Comparison of ENCODE assay signal across 9 mouse cellular contexts in genomic region chr17:26794744-26795143, GRCm38 (mm10). TPM values are rescaled to one million over a fixed set of nuclear protein-coding genes. Genes with fewer than 3 reads are reported as not detected.
DNase-seq lines count a peak whose midpoint lies in the region; ATAC-seq and TF ChIP-seq lines count a peak whose summit lies in the region.
"Had no signal": no experiment of that assay in that cellular context is flagged by ENCODE, and none has a peak within 500 bp of the region (broad histone marks: within the 10 kb centered on the region; RNA-seq: fewer than 3 reads in every experiment).

No protein-coding gene starts in this region.

- ATAC-seq in kidney, embryonic 16.5 days (ENCODE audit: low FRiP score, low TSS enrichment), result no peak

- intact Hi-C loops in heart, adult 2 months (cut with DNase I), result loop anchor here (1.0 to 5.0 kb wide), 2 partner anchors 43 to 92 kb away; no protein-coding TSS in a partner anchor

- in situ Hi-C loops in ES-E14 (cut with MboI; ENCODE audit: low sequenced_read_pairs in 2 of 2, unreplicated experiment in 2 of 2), result loop anchor here in 1 of 2 experiments (10.0 kb wide), 1 partner anchor 90 kb away; no protein-coding TSS in a partner anchor

- TF ChIP-seq CTCF in heart, adult 2 months (IDR thresholded peaks at IDR 0.05), result peak; percentile 90

- TF ChIP-seq EP300 in heart, adult 2 months (IDR thresholded peaks at IDR 0.05; ENCODE audit: insufficient read depth, low read depth, low read length), result peak; percentile 63; the same call in 1 of the 2 replicates

- no peaks in the 10 kb centered on the region for H3K4me1 ChIP-seq in kidney, embryonic 16.5 days (ENCODE audit: insufficient read depth, low read length)
- H3K4me1 ChIP-seq in ES-E14 (ENCODE audit: control insufficient read depth in 2 of 2, insufficient read depth in 2 of 2, low read length in 2 of 2, poor library complexity in 1 of 2), result 0 out of 4 replicates have a peak, but pooled peaks cover 0 to 3% of the 10 kb centered on the region in 2 experiments
- no peaks in the 10 kb centered on the region; the same call in 1 of the 2 replicates for H3K4me1 ChIP-seq in heart, adult 2 months (ENCODE audit: control insufficient read depth, insufficient read depth, low read length)

- no peak for TF ChIP-seq POLR2A in heart, adult 2 months (IDR thresholded peaks at IDR 0.05; ENCODE audit: insufficient read depth, low read depth, low read length)

- H3K4me2 ChIP-seq in kidney, embryonic 16.5 days (replicated peaks; ENCODE audit: low read depth, low read length), result no peak overlapping the region

- peak; percentile 37 for DNase-seq in kidney, adult 11 months
- peak; percentile 28 for DNase-seq in ES-E14 (ENCODE audit: low read depth, low spot score)
- DNase-seq in c-Kit-positive CD71-positive TER-119-negative erythroid progenitor cells, embryonic 14.5 days (ENCODE audit: low read depth), result peak; percentile 34
- DNase-seq in heart, adult 2 months, result peak; percentile 40 to 69
- DNase-seq in layer of hippocampus, postnatal 10 days (ENCODE audit: low spot score in 2 of 2), result peak; percentile 69 to 70
- DNase-seq in mesoderm, embryonic 11.5 days (ENCODE audit: low read depth, low spot score), result peak; percentile 47
- peak; percentile 49 for DNase-seq in thymus, postnatal 0 days (ENCODE audit: low spot score)

- no peaks in the 10 kb centered on the region for H3K79me2 ChIP-seq in heart, adult 2 months (replicated peaks; ENCODE audit: control insufficient read depth, insufficient read depth, low read length)

- peaks cover 26% of the 10 kb centered on the region for H3K36me3 ChIP-seq in kidney, embryonic 16.5 days (ENCODE audit: insufficient read depth, low read length)
- peaks cover 20% of the 10 kb centered on the region; the same call in 1 of the 2 replicates for H3K36me3 ChIP-seq in ES-E14 (ENCODE audit: control insufficient read depth, insufficient read depth, low read length, poor library complexity, severe bottlenecking)
- no peaks in the 10 kb centered on the region for H3K36me3 ChIP-seq in heart, adult 2 months (ENCODE audit: control insufficient read depth, insufficient read depth, low read length)

- 16% methylated on average over 3 of the region's 3 CpGs for WGBS in kidney, embryonic 16.5 days
- WGBS in heart, adult 2 months, result 15% methylated on average over 3 of the region's 3 CpGs

- H3K9ac ChIP-seq in kidney, embryonic 16.5 days (replicated peaks; ENCODE audit: low read length), result no peak overlapping the region
- no peak overlapping the region for H3K9ac ChIP-seq in ES-E14 (ENCODE audit: insufficient read depth, low read depth, low read length, poor library complexity, severe bottlenecking)
- H3K9ac ChIP-seq in heart, adult 2 months (ENCODE audit: low read depth, low read length), result no peak overlapping the region

- H3K4me3 ChIP-seq in kidney, embryonic 16.5 days (ENCODE audit: low read length), result no peak overlapping the region
- H3K4me3 ChIP-seq in ES-E14 (ENCODE audit: insufficient read depth in 1 of 2, low read depth in 1 of 2, low read length in 2 of 2, poor library complexity in 1 of 2, severe bottlenecking in 1 of 2), result no peak overlapping the region
- H3K4me3 ChIP-seq in heart, adult 2 months, result no peak overlapping the region
- H3K4me3 ChIP-seq: erythroblast, embryonic 14.5 days had no signal

- H3K27ac ChIP-seq in kidney, embryonic 16.5 days (ENCODE audit: low read length), result no peak overlapping the region
- no peak overlapping the region for H3K27ac ChIP-seq in ES-E14 (ENCODE audit: insufficient read depth, low read depth, low read length, poor library complexity, severe bottlenecking)
- no peak overlapping the region for H3K27ac ChIP-seq in heart, adult 2 months

- no peaks in the 10 kb centered on the region for H3K27me3 ChIP-seq in kidney, embryonic 16.5 days (ENCODE audit: insufficient read depth, low read length)
- no peaks in the 10 kb centered on the region for H3K27me3 ChIP-seq in heart, adult 2 months (ENCODE audit: control insufficient read depth, insufficient read depth, low read length)

- no peaks in the 10 kb centered on the region for H3K9me3 ChIP-seq in kidney, embryonic 16.5 days (ENCODE audit: low read length)
- no peaks in the 10 kb centered on the region for H3K9me3 ChIP-seq in ES-E14 (ENCODE audit: control insufficient read depth, insufficient read depth, low read depth, low read length)

TF ChIP-seq in ES-E14, 5 proteins besides CTCF, POLR2A, EP300 and RAD21:
- TF ChIP-seq ZC3H11A (IDR thresholded peaks at IDR 0.05; ENCODE audit: borderline replicate concordance, low read depth, low read length), result peak; percentile 3; the same call in 1 of the 2 replicates
- TF ChIP-seq CHD2 (IDR thresholded peaks at IDR 0.05; ENCODE audit: low read depth, low read length), result no peak
- TF ChIP-seq MAFK (IDR thresholded peaks at IDR 0.05; ENCODE audit: insufficient read depth, low read depth, low read length), result no peak
- TF ChIP-seq HCFC1 (IDR thresholded peaks at IDR 0.05; ENCODE audit: borderline replicate concordance, insufficient read depth, low read length), result no peak
- no peak for TF ChIP-seq ZNF384 (IDR thresholded peaks at IDR 0.05; ENCODE audit: low read depth, low read length)
TF ChIP-seq in ES-E14: peak in this region for 1.

RNA-seq across cellular contexts. Expression of gene Bnip1, which starts 13.9 kb away (rescaled TPM):
- polyA plus RNA-seq in kidney, embryonic 16.5 days (2015; fragmentation: Nextera tagmentation; extraction: Ambion mirVana), result 53.1 and 57.4 TPM in 2 replicates
- 24.5 and 26.1 TPM in 2 replicates for total RNA-seq in ES-E14 (2012; rRNA removed)
- total RNA-seq in heart, adult 2 months (2021), result 10 to 100 TPM; 28.5 to 28.8 TPM
- 23.7 and 28.8 TPM in 2 replicates for polyA plus RNA-seq in heart, adult 2 months (2012; rRNA removed)
- total RNA-seq in layer of hippocampus, postnatal 10 days (2021), result 10 to 100 TPM; 33.0 to 34.1 TPM
- 41.1 and 41.6 TPM in 2 replicates for polyA plus RNA-seq in thymus, postnatal 0 days (2015; fragmentation: Nextera tagmentation; extraction: Ambion mirVana)

RNA-seq across cellular contexts. Expression of gene Nkx2-5, which starts 50.1 kb away (rescaled TPM):
- polyA plus RNA-seq in kidney, embryonic 16.5 days (2015; fragmentation: Nextera tagmentation; extraction: Ambion mirVana), result not detected in 2 replicates
- total RNA-seq in ES-E14 (2012; rRNA removed), result 1.1 and 3.0 TPM in 2 replicates
- 10 to 100 TPM; 87.1 to 96.3 TPM for total RNA-seq in heart, adult 2 months (2021)
- polyA plus RNA-seq in heart, adult 2 months (2012; rRNA removed), result 72.6 and 104 TPM in 2 replicates
- total RNA-seq in layer of hippocampus, postnatal 10 days (2021), result not detected
- not detected in 2 replicates for polyA plus RNA-seq in thymus, postnatal 0 days (2015; fragmentation: Nextera tagmentation; extraction: Ambion mirVana)
- polyA plus RNA-seq: erythroblast, embryonic 14.5 days had no signal

Comparison
In these comparisons a context has a peak if more than half of its experiments do, and no peak if none do; other contexts are left out.
1. RNA of gene Nkx2-5, which starts 50.1 kb away (total RNA-seq): 87.1 to 96.3 TPM in heart, adult 2 months; 1.1 to 3.0 TPM in ES-E14 and not detected in layer of hippocampus, postnatal 10 days; every median in the first group is over 10 times any median in the second.
2. Peak in every context shown above with its lines, with median percentiles within 50 percentile points of each other: DNase-seq.